Mouse (Mus musculus) erythroblast, embryonic 14.5 days (primary cell): ENCODE data around the gene Polr2h.

Experiments used
- GATA1 ChIP-seq: IDR thresholded peaks from 2 replicates; pipeline ENCODE4 v1.6.1; 2012; ENCODE audit warnings: low read length, inconsistent platforms, mixed read lengths
- TAL1 ChIP-seq: IDR thresholded peaks from 3 replicates; pipeline ENCODE4 v1.6.1; 2012; ENCODE audit warnings: low read length, inconsistent platforms, mixed read lengths

- TF ChIP-seq GATA1 (no peak), TAL1 (no peak)
These were observed 29.2 kb downstream of the Polr2h start for GRCm38 (mm10) chr16:20746641-20747040.
